Mouse (Mus musculus): Measurements from ENCODE around the gene Nipsnap2.
A peak's percentile ranks its signal among the peaks of the same experiment; 100 is the strongest.
"Not testable (repeated sequence)": the region's sequence is repeated elsewhere in the genome, so short reads cannot be mapped to it uniquely, and the experiment has no call there.

Gene Nipsnap2

GRCm38 (mm10) chr5:129761865-129762540 lies 37.1 kb downstream of the Nipsnap2 start:
- DNase-seq (ENCODE audit: low read depth, low spot score), result peak; percentile 85

GRCm38 (mm10) chr5:129770443-129771355 lies 45.8 kb downstream of the Nipsnap2 start:
- no peak for DNase-seq (ENCODE audit: low read depth, low spot score)

GRCm38 (mm10) chr5:129772433-129772832 lies 47.6 kb downstream of the Nipsnap2 start:
- no peak for DNase-seq (ENCODE audit: low read depth, low spot score)

- DNase-seq (ENCODE audit: low read depth, low spot score), result not testable (repeated sequence)
Observed at GRCm38 (mm10) chr5:129773330-129773729, 48.5 kb downstream of the Nipsnap2 start.

GRCm38 (mm10) chr5:129774661-129775060 lies 49.8 kb downstream of the Nipsnap2 start:
- DNase-seq (ENCODE audit: low read depth, low spot score), result no peak

- DNase-seq (ENCODE audit: low read depth, low spot score), result no peak
Observed at GRCm38 (mm10) chr5:129778348-129778995, 53.6 kb downstream of the Nipsnap2 start.

- peak; percentile 93 for DNase-seq (ENCODE audit: low read depth, low spot score)
Observed at GRCm38 (mm10) chr5:129778996-129779716, 54.3 kb downstream of the Nipsnap2 start.

- peak; percentile 74 for DNase-seq (ENCODE audit: low read depth, low spot score)
Observed at GRCm38 (mm10) chr5:129780131-129780530, 55.3 kb downstream of the Nipsnap2 start.

- DNase-seq (ENCODE audit: low read depth, low spot score), result peak; percentile 41
Observed at GRCm38 (mm10) chr5:129782211-129782610, 57.3 kb downstream of the Nipsnap2 start.

GRCm38 (mm10) chr5:129785235-129785870 lies 60.5 kb downstream of the Nipsnap2 start:
- DNase-seq (ENCODE audit: low read depth, low spot score), result peak; percentile 66

- DNase-seq (ENCODE audit: low read depth, low spot score), result no peak
Observed at GRCm38 (mm10) chr5:129786161-129786560, 61.3 kb downstream of the Nipsnap2 start.

- peak; percentile 100 for DNase-seq (ENCODE audit: low read depth, low spot score)
Observed at GRCm38 (mm10) chr5:129786818-129787790, 62.2 kb downstream of the Nipsnap2 start, which contains the start of gene Psph. Psph (minus strand) TSS chr5:129787449.

- DNase-seq (ENCODE audit: low read depth, low spot score), result no peak
Observed at GRCm38 (mm10) chr5:129787818-129788593, 63.1 kb downstream of the Nipsnap2 start.

- DNase-seq (ENCODE audit: low read depth, low spot score), result not testable (repeated sequence)
Observed at GRCm38 (mm10) chr5:129790591-129790990, 65.7 kb downstream of the Nipsnap2 start.

All from R1 (cell line).